ENCODE assay signal across 27 mouse cellular contexts in the genomic region with DNA sequence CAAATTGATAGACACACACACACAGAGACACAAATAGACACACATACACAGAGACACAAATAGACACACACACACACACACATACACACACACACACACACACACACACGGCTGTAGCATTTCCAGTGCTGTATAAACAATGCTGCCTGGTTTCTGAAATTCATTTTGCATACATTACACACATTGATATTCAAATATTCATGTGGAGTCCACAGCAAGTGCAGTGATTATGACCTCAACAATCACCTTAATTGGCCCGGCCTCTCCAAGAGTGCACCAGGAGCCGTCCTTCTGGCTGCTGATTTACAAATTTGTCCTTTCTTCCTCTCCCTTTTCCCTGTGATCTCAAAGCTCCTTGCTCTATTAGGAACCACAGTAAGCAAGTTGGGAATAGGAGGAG.
DNase-seq lines count a peak whose midpoint lies in the region; ATAC-seq and TF ChIP-seq lines count a peak whose summit lies in the region.
"Had no signal": no experiment of that assay in that cellular context is flagged by ENCODE, and none has a peak within 500 bp of the region (broad histone marks: within the 10 kb centered on the region; RNA-seq: fewer than 3 reads in every experiment).

No protein-coding gene starts in this region.

- peaks cover 7% of the 10 kb centered on the region; the same call in 1 of the 2 replicates for H3K27me3 ChIP-seq in forebrain, embryonic 12.5 days
- H3K27me3 ChIP-seq in forebrain, postnatal 0 days (ENCODE audit: insufficient read depth, low read length) = no peaks in the 10 kb centered on the region
- H3K27me3 ChIP-seq in hindbrain, embryonic 16.5 days (replicated peaks; ENCODE audit: control insufficient read depth, insufficient read depth, low read length) = no peaks in the 10 kb centered on the region
- H3K27me3 ChIP-seq in hindbrain, embryonic 12.5 days = no peaks in the 10 kb centered on the region; the same call in 1 of the 2 replicates
- H3K27me3 ChIP-seq in midbrain, embryonic 14.5 days (ENCODE audit: control insufficient read depth, insufficient read depth, low read length) = no peaks in the 10 kb centered on the region
- no peaks in the 10 kb centered on the region for H3K27me3 ChIP-seq in midbrain, embryonic 15.5 days (replicated peaks)
- H3K27me3 ChIP-seq: CH12.LX; embryonic facial prominence, embryonic 12.5 days; embryonic facial prominence, embryonic 15.5 days; hindbrain, embryonic 15.5 days; intestine, embryonic 15.5 days had no signal

- no peak overlapping the region for H3K4me3 ChIP-seq in forebrain, embryonic 12.5 days (replicated peaks)
- H3K4me3 ChIP-seq in forebrain, postnatal 0 days (ENCODE audit: low read depth, low read length) = no peak overlapping the region
- H3K4me3 ChIP-seq in hindbrain, embryonic 16.5 days (ENCODE audit: low read length) = no peak overlapping the region
- H3K4me3 ChIP-seq in hindbrain, embryonic 12.5 days = no peak overlapping the region
- H3K4me3 ChIP-seq in midbrain, embryonic 14.5 days (replicated peaks; ENCODE audit: low read depth, low read length) = no peak overlapping the region
- no peak overlapping the region for H3K4me3 ChIP-seq in midbrain, embryonic 15.5 days
- H3K4me3 ChIP-seq: embryonic facial prominence, embryonic 12.5 days; embryonic facial prominence, embryonic 15.5 days; heart, adult 2 months; heart, embryonic 10.5 days; heart, embryonic 13.5 days; hindbrain, embryonic 15.5 days; intestine, embryonic 15.5 days had no signal

- DNase-seq in forebrain, postnatal 0 days = no peak
- DNase-seq in midbrain, embryonic 14.5 days = no peak
- no peak for DNase-seq in kidney, adult 8-10 months
- DNase-seq: adrenal gland, postnatal 10 days; adrenal gland, postnatal 36 days; B cell, adult 2 months; cerebellum, adult 11 months; cerebellum, adult 2 months; cerebellum, adult 9-11 months; cerebellum, postnatal 25 days; gastrocnemius, postnatal 10 days; gastrocnemius, postnatal 36 days; heart, adult 2 months; heart, postnatal 14 days had no signal

- ATAC-seq in forebrain, embryonic 12.5 days (ENCODE audit: low FRiP score) = peak; percentile 39; the same call in 1 of the 2 replicates
- ATAC-seq in forebrain, postnatal 0 days = no peak
- 0 out of 2 replicates have a peak, but pooled peaks have one; percentile 24 for ATAC-seq in hindbrain, embryonic 16.5 days
- ATAC-seq in hindbrain, embryonic 12.5 days (ENCODE audit: low FRiP score) = no peak
- ATAC-seq in midbrain, embryonic 14.5 days (ENCODE audit: low FRiP score, low TSS enrichment) = peak; percentile 12; the same call in 1 of the 2 replicates
- no peak; the same call in 1 of the 2 replicates for ATAC-seq in midbrain, embryonic 15.5 days (replicated peaks)
- ATAC-seq: intestine, embryonic 15.5 days; Patski had no signal

- no peak overlapping the region for H3K27ac ChIP-seq in forebrain, embryonic 12.5 days
- no peak overlapping the region for H3K27ac ChIP-seq in forebrain, postnatal 0 days (ENCODE audit: low read depth, low read length)
- H3K27ac ChIP-seq in hindbrain, embryonic 16.5 days (ENCODE audit: low read depth, low read length) = no peak overlapping the region
- no peak overlapping the region for H3K27ac ChIP-seq in hindbrain, embryonic 12.5 days
- H3K27ac ChIP-seq in midbrain, embryonic 14.5 days (replicated peaks; ENCODE audit: low read depth, low read length) = no peak overlapping the region
- no peak overlapping the region for H3K27ac ChIP-seq in midbrain, embryonic 15.5 days
- H3K27ac ChIP-seq: embryonic facial prominence, embryonic 12.5 days; embryonic facial prominence, embryonic 15.5 days; heart, adult 2 months; heart, embryonic 10.5 days; heart, embryonic 13.5 days; hindbrain, embryonic 15.5 days; intestine, embryonic 15.5 days had no signal

- peaks cover 27% of the 10 kb centered on the region for H3K4me1 ChIP-seq in forebrain, embryonic 12.5 days
- H3K4me1 ChIP-seq in forebrain, postnatal 0 days (ENCODE audit: insufficient read depth) = no peaks in the 10 kb centered on the region
- H3K4me1 ChIP-seq in hindbrain, embryonic 16.5 days (ENCODE audit: control insufficient read depth, insufficient read depth, low read depth, low read length) = no peaks in the 10 kb centered on the region
- peaks cover 15% of the 10 kb centered on the region for H3K4me1 ChIP-seq in hindbrain, embryonic 12.5 days
- peaks cover 15% of the 10 kb centered on the region; the same call in 1 of the 2 replicates for H3K4me1 ChIP-seq in midbrain, embryonic 14.5 days (ENCODE audit: control insufficient read depth, insufficient read depth, low read length)
- peaks cover 5% of the 10 kb centered on the region; the same call in 1 of the 2 replicates for H3K4me1 ChIP-seq in midbrain, embryonic 15.5 days
- H3K4me1 ChIP-seq: embryonic facial prominence, embryonic 15.5 days; heart, embryonic 10.5 days; heart, embryonic 13.5 days; hindbrain, embryonic 15.5 days; intestine, embryonic 15.5 days had no signal

- H3K9me3 ChIP-seq in forebrain, embryonic 12.5 days = no peaks in the 10 kb centered on the region
- H3K9me3 ChIP-seq in forebrain, postnatal 0 days (ENCODE audit: low read length) = no peaks in the 10 kb centered on the region
- H3K9me3 ChIP-seq in hindbrain, embryonic 16.5 days (ENCODE audit: control insufficient read depth, low read length) = no peaks in the 10 kb centered on the region
- H3K9me3 ChIP-seq in hindbrain, embryonic 12.5 days (replicated peaks) = no peaks in the 10 kb centered on the region
- no peaks in the 10 kb centered on the region for H3K9me3 ChIP-seq in midbrain, embryonic 14.5 days (ENCODE audit: control insufficient read depth, low read length)
- no peaks in the 10 kb centered on the region for H3K9me3 ChIP-seq in midbrain, embryonic 15.5 days
- H3K9me3 ChIP-seq: embryonic facial prominence, embryonic 12.5 days; embryonic facial prominence, embryonic 15.5 days; heart, embryonic 10.5 days; heart, embryonic 13.5 days; hindbrain, embryonic 15.5 days; intestine, embryonic 15.5 days had no signal

- WGBS in forebrain, embryonic 12.5 days = 25% methylated on average over 3 of the region's 3 CpGs
- WGBS in forebrain, postnatal 0 days = 25% methylated on average over 3 of the region's 3 CpGs
- 34% methylated on average over 3 of the region's 3 CpGs for WGBS in hindbrain, embryonic 16.5 days
- WGBS in hindbrain, embryonic 12.5 days = 54% methylated on average over 3 of the region's 3 CpGs
- WGBS in midbrain, embryonic 14.5 days = 44% methylated on average over 3 of the region's 3 CpGs
- WGBS in midbrain, embryonic 15.5 days = 41% methylated on average over 3 of the region's 3 CpGs

- no peaks in the 10 kb centered on the region for H3K36me3 ChIP-seq in forebrain, embryonic 12.5 days (replicated peaks)
- no peaks in the 10 kb centered on the region for H3K36me3 ChIP-seq in forebrain, postnatal 0 days (ENCODE audit: insufficient read depth)
- no peaks in the 10 kb centered on the region for H3K36me3 ChIP-seq in hindbrain, embryonic 16.5 days (ENCODE audit: control insufficient read depth, insufficient read depth, low read length)
- no peaks in the 10 kb centered on the region for H3K36me3 ChIP-seq in hindbrain, embryonic 12.5 days
- H3K36me3 ChIP-seq in midbrain, embryonic 14.5 days (ENCODE audit: control insufficient read depth, insufficient read depth, low read length) = no peaks in the 10 kb centered on the region
- no peaks in the 10 kb centered on the region for H3K36me3 ChIP-seq in midbrain, embryonic 15.5 days (replicated peaks)
- H3K36me3 ChIP-seq: embryonic facial prominence, embryonic 12.5 days; embryonic facial prominence, embryonic 15.5 days; G1E; heart, embryonic 10.5 days; heart, embryonic 13.5 days; hindbrain, embryonic 15.5 days; intestine, embryonic 15.5 days had no signal

- no peak overlapping the region for H3K4me2 ChIP-seq in forebrain, embryonic 12.5 days
- no peak overlapping the region for H3K4me2 ChIP-seq in forebrain, postnatal 0 days (ENCODE audit: low read depth)
- no peak overlapping the region for H3K4me2 ChIP-seq in hindbrain, embryonic 16.5 days (ENCODE audit: low read length)
- no peak overlapping the region for H3K4me2 ChIP-seq in hindbrain, embryonic 12.5 days (replicated peaks)
- H3K4me2 ChIP-seq in midbrain, embryonic 14.5 days (ENCODE audit: low read length) = no peak overlapping the region
- no peak overlapping the region for H3K4me2 ChIP-seq in midbrain, embryonic 15.5 days
- H3K4me2 ChIP-seq: embryonic facial prominence, embryonic 12.5 days; embryonic facial prominence, embryonic 15.5 days; heart, embryonic 13.5 days; hindbrain, embryonic 15.5 days; intestine, embryonic 15.5 days had no signal

- no peak for TF ChIP-seq CTCF in forebrain, postnatal 0 days (IDR thresholded peaks at IDR 0.05; ENCODE audit: low read depth)

- no peak overlapping the region for H3K9ac ChIP-seq in forebrain, embryonic 12.5 days
- no peak overlapping the region for H3K9ac ChIP-seq in forebrain, postnatal 0 days
- H3K9ac ChIP-seq in hindbrain, embryonic 16.5 days (ENCODE audit: low read depth, low read length) = no peak overlapping the region
- H3K9ac ChIP-seq in hindbrain, embryonic 12.5 days = no peak overlapping the region
- no peak overlapping the region for H3K9ac ChIP-seq in midbrain, embryonic 14.5 days (replicated peaks; ENCODE audit: low read length)
- no peak overlapping the region for H3K9ac ChIP-seq in midbrain, embryonic 15.5 days
- H3K9ac ChIP-seq: embryonic facial prominence, embryonic 12.5 days; embryonic facial prominence, embryonic 15.5 days; heart, embryonic 13.5 days; hindbrain, embryonic 15.5 days; intestine, embryonic 15.5 days had no signal

Comparison
In these comparisons a context has a peak if more than half of its experiments do, and no peak if none do; other contexts are left out.
1. ATAC-seq: peak in forebrain, embryonic 12.5 days (single experiment), hindbrain, embryonic 16.5 days (single experiment) and midbrain, embryonic 14.5 days (single experiment); none in forebrain, postnatal 0 days (single experiment), hindbrain, embryonic 12.5 days (single experiment) and midbrain, embryonic 15.5 days (single experiment).